In the genomic region with DNA sequence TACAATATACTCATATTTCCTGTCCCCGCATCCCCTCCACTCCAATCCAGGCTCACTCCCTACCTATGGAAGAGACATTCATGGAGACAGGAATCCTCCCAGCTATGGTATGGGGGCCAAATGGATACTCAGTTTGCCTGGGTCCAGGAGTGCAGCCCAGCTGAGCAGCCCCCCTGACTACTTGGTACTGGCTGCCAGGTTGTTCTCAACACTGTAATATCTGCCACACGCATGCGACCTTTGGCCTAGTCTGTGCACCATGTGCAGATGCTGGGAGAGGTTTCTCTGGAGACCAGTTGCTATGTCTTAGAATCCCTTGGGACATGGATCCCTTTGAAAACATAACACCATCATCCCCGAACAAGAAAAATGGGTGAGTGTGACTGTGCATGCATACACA, we compare ENCODE assay signal across 14 mouse cellular contexts. TPM values are rescaled to one million over a fixed set of nuclear protein-coding genes. Genes with fewer than 3 reads are reported as not detected.
DNase-seq lines count a peak whose midpoint lies in the region; ATAC-seq and TF ChIP-seq lines count a peak whose summit lies in the region.
"Had no signal": no experiment of that assay in that cellular context is flagged by ENCODE, and none has a peak within 500 bp of the region (broad histone marks: within the 10 kb centered on the region; RNA-seq: fewer than 3 reads in every experiment).

No protein-coding gene starts in this region.

- WGBS in embryonic facial prominence, embryonic 10.5 days, result 83% methylated on average over 4 of the region's 4 CpGs
- WGBS in hindbrain, postnatal 0 days, result 52% methylated on average over 4 of the region's 4 CpGs
- WGBS in neural tube, embryonic 14.5 days, result 69% methylated on average over 4 of the region's 4 CpGs

- H3K4me1 ChIP-seq in megakaryocyte, embryonic 14.5 days, result peaks cover 29% of the 10 kb centered on the region
- peaks cover 77% of the 10 kb centered on the region for H3K4me1 ChIP-seq in embryonic facial prominence, embryonic 10.5 days
- H3K4me1 ChIP-seq in hindbrain, postnatal 0 days (ENCODE audit: insufficient read depth, low read length), result peaks cover 26% of the 10 kb centered on the region
- H3K4me1 ChIP-seq in neural tube, embryonic 14.5 days (ENCODE audit: control insufficient read depth, insufficient read depth, low read length), result peaks cover 21% of the 10 kb centered on the region; the same call in 1 of the 2 replicates

- peak overlapping the region; percentile 79 for H3K4me2 ChIP-seq in hindbrain, postnatal 0 days (ENCODE audit: low read depth, low read length)
- no peak overlapping the region; the same call in 1 of the 2 replicates for H3K4me2 ChIP-seq in neural tube, embryonic 14.5 days (ENCODE audit: low read depth, low read length)
- H3K4me2 ChIP-seq: lung, embryonic 14.5 days had no signal

- peak overlapping the region; percentile 62 for H3K4me3 ChIP-seq in megakaryocyte, embryonic 14.5 days (replicated peaks)
- peak overlapping the region; percentile 72; the same call in 1 of the 2 replicates for H3K4me3 ChIP-seq in embryonic facial prominence, embryonic 10.5 days
- H3K4me3 ChIP-seq in hindbrain, postnatal 0 days (ENCODE audit: low read length), result no peak overlapping the region
- no peak overlapping the region for H3K4me3 ChIP-seq in neural tube, embryonic 14.5 days (ENCODE audit: low read depth, low read length)
- H3K4me3 ChIP-seq: limb, embryonic 13.5 days had no signal

- H3K9ac ChIP-seq in hindbrain, postnatal 0 days (replicated peaks; ENCODE audit: low read length), result no peak overlapping the region
- H3K9ac ChIP-seq in neural tube, embryonic 14.5 days (replicated peaks; ENCODE audit: low read depth, low read length), result no peak overlapping the region
- H3K9ac ChIP-seq: lung, embryonic 14.5 days had no signal

- TF ChIP-seq CTCF in hindbrain, postnatal 0 days (IDR thresholded peaks at IDR 0.05; ENCODE audit: low read depth), result no peak

- no peak for ATAC-seq in megakaryocyte, adult 5-6 weeks (ENCODE audit: poor library complexity, severe bottlenecking)
- no peak for ATAC-seq in hindbrain, postnatal 0 days
- ATAC-seq in neural tube, embryonic 14.5 days (ENCODE audit: low read depth), result no peak
- ATAC-seq: CD4-positive, CD25-positive, alpha-beta regulatory T cell, adult 4 months; Patski had no signal

- no peak overlapping the region; the same call in 1 of the 2 replicates for H3K27ac ChIP-seq in embryonic facial prominence, embryonic 10.5 days (replicated peaks)
- H3K27ac ChIP-seq in hindbrain, postnatal 0 days, result no peak overlapping the region
- peak overlapping the region; percentile 22; the same call in 1 of the 2 replicates for H3K27ac ChIP-seq in neural tube, embryonic 14.5 days (ENCODE audit: low read depth, low read length)
- H3K27ac ChIP-seq: limb, embryonic 13.5 days had no signal

- no peaks in the 10 kb centered on the region for H3K36me3 ChIP-seq in megakaryocyte, embryonic 14.5 days (replicated peaks; ENCODE audit: low read length)
- H3K36me3 ChIP-seq in embryonic facial prominence, embryonic 10.5 days (replicated peaks), result no peaks in the 10 kb centered on the region
- no peaks in the 10 kb centered on the region for H3K36me3 ChIP-seq in hindbrain, postnatal 0 days (ENCODE audit: insufficient read depth, low read length)
- H3K36me3 ChIP-seq in neural tube, embryonic 14.5 days (ENCODE audit: control insufficient read depth, insufficient read depth, low read length), result no peaks in the 10 kb centered on the region
- H3K36me3 ChIP-seq: limb, embryonic 13.5 days had no signal

- no peak for DNase-seq in embryonic facial prominence, embryonic 10.5 days (ENCODE audit: low spot score)
- DNase-seq in hindbrain, postnatal 0 days (ENCODE audit: low spot score), result no peak
- no peak for DNase-seq in cerebellum, postnatal 36 days
- DNase-seq in T-cell, adult 2 months (ENCODE audit: low spot score), result no peak
- DNase-seq: adrenal gland, adult 8-10 months; layer of hippocampus, postnatal 36 days; lung, embryonic 14.5 days; spleen, adult 18-20 months had no signal

- no peaks in the 10 kb centered on the region for H3K9me3 ChIP-seq in megakaryocyte, embryonic 14.5 days
- no peaks in the 10 kb centered on the region for H3K9me3 ChIP-seq in embryonic facial prominence, embryonic 10.5 days
- no peaks in the 10 kb centered on the region for H3K9me3 ChIP-seq in hindbrain, postnatal 0 days (ENCODE audit: low read length)
- H3K9me3 ChIP-seq in neural tube, embryonic 14.5 days (ENCODE audit: control insufficient read depth, low read length), result no peaks in the 10 kb centered on the region
- H3K9me3 ChIP-seq: limb, embryonic 13.5 days had no signal

- peaks cover 59% of the 10 kb centered on the region for H3K27me3 ChIP-seq in megakaryocyte, embryonic 14.5 days (replicated peaks)
- H3K27me3 ChIP-seq in embryonic facial prominence, embryonic 10.5 days (replicated peaks; ENCODE audit: low read depth, poor library complexity, severe bottlenecking), result peaks cover 40% of the 10 kb centered on the region
- H3K27me3 ChIP-seq in hindbrain, postnatal 0 days (ENCODE audit: insufficient read depth, low read length), result no peaks in the 10 kb centered on the region
- no peaks in the 10 kb centered on the region for H3K27me3 ChIP-seq in neural tube, embryonic 14.5 days (ENCODE audit: control insufficient read depth, insufficient read depth, low read length)
- H3K27me3 ChIP-seq: Patski had no signal

RNA-seq across cellular contexts. Expression of a gene that starts 2.0 kb away (rescaled TPM):
- 0.50 and 8.8 TPM in 2 replicates for polyA plus RNA-seq in megakaryocyte, embryonic 14.5 days (2012; ENCODE audit: insufficient read depth, low replicate concordance)
- 229 and 230 TPM in 2 replicates for total RNA-seq in megakaryocyte, adult 5-6 weeks (2015)
- total RNA-seq in megakaryocyte, adult 5-6 weeks (2017), result 165 and 181 TPM in 2 replicates
- 12.8 and 19.0 TPM in 2 replicates for polyA plus RNA-seq in embryonic facial prominence, embryonic 10.5 days (2016; fragmentation: Nextera tagmentation; extraction: Ambion mirVana)
- total RNA-seq in hindbrain, postnatal 0 days (2014; rRNA removed), result 18.2 and 37.1 TPM in 2 replicates
- polyA plus RNA-seq in hindbrain, postnatal 0 days (2015; fragmentation: Nextera tagmentation; extraction: Ambion mirVana), result 29.4 and 32.1 TPM in 2 replicates
- polyA plus RNA-seq in neural tube, embryonic 14.5 days (2014; fragmentation: Nextera tagmentation; extraction: Ambion mirVana), result 25.3 and 32.3 TPM in 2 replicates

RNA-seq across cellular contexts. Expression of a gene that starts 21.4 kb away (rescaled TPM):
- 0.51 TPM in 1 of 2 replicates, not detected in the other for polyA plus RNA-seq in megakaryocyte, embryonic 14.5 days (2012; ENCODE audit: insufficient read depth, low replicate concordance)
- total RNA-seq in megakaryocyte, adult 5-6 weeks (2015), result 0.36 TPM in 1 of 2 replicates, not detected in the other
- total RNA-seq in megakaryocyte, adult 5-6 weeks (2017), result 0.18 and 0.49 TPM in 2 replicates
- 16.5 and 20.6 TPM in 2 replicates for polyA plus RNA-seq in embryonic facial prominence, embryonic 10.5 days (2016; fragmentation: Nextera tagmentation; extraction: Ambion mirVana)
- 6.8 and 27.5 TPM in 2 replicates for total RNA-seq in hindbrain, postnatal 0 days (2014; rRNA removed)
- polyA plus RNA-seq in hindbrain, postnatal 0 days (2015; fragmentation: Nextera tagmentation; extraction: Ambion mirVana), result 4.2 and 4.8 TPM in 2 replicates
- polyA plus RNA-seq in neural tube, embryonic 14.5 days (2014; fragmentation: Nextera tagmentation; extraction: Ambion mirVana), result 6.9 and 8.5 TPM in 2 replicates
- polyA plus RNA-seq: CD4-positive, CD25-positive, alpha-beta regulatory T cell, adult 4 months had no signal

RNA-seq across cellular contexts. Expression of a gene that starts 43.0 kb away (rescaled TPM):
- 4.4 and 4.8 TPM in 2 replicates for polyA plus RNA-seq in megakaryocyte, embryonic 14.5 days (2012; ENCODE audit: insufficient read depth, low replicate concordance)
- total RNA-seq in megakaryocyte, adult 5-6 weeks (2015), result 53.4 and 53.8 TPM in 2 replicates
- 20.6 and 20.8 TPM in 2 replicates for total RNA-seq in megakaryocyte, adult 5-6 weeks (2017)
- 267 TPM in 2 replicates for polyA plus RNA-seq in embryonic facial prominence, embryonic 10.5 days (2016; fragmentation: Nextera tagmentation; extraction: Ambion mirVana)
- 50.8 and 52.0 TPM in 2 replicates for total RNA-seq in hindbrain, postnatal 0 days (2014; rRNA removed)
- polyA plus RNA-seq in hindbrain, postnatal 0 days (2015; fragmentation: Nextera tagmentation; extraction: Ambion mirVana), result 97.1 and 101 TPM in 2 replicates
- polyA plus RNA-seq in neural tube, embryonic 14.5 days (2014; fragmentation: Nextera tagmentation; extraction: Ambion mirVana), result 133 and 154 TPM in 2 replicates

RNA-seq across cellular contexts. Expression of a gene that starts 44.9 kb away (rescaled TPM):
- polyA plus RNA-seq in megakaryocyte, embryonic 14.5 days (2012; ENCODE audit: insufficient read depth, low replicate concordance), result not detected in 2 replicates
- total RNA-seq in megakaryocyte, adult 5-6 weeks (2015), result 0.13 and 0.21 TPM in 2 replicates
- total RNA-seq in megakaryocyte, adult 5-6 weeks (2017), result 0.12 and 0.33 TPM in 2 replicates
- polyA plus RNA-seq in embryonic facial prominence, embryonic 10.5 days (2016; fragmentation: Nextera tagmentation; extraction: Ambion mirVana), result 0.04 and 0.06 TPM in 2 replicates
- total RNA-seq in hindbrain, postnatal 0 days (2014; rRNA removed), result 2.0 and 2.6 TPM in 2 replicates
- 3.8 and 4.6 TPM in 2 replicates for polyA plus RNA-seq in hindbrain, postnatal 0 days (2015; fragmentation: Nextera tagmentation; extraction: Ambion mirVana)
- 0.09 and 0.79 TPM in 2 replicates for polyA plus RNA-seq in neural tube, embryonic 14.5 days (2014; fragmentation: Nextera tagmentation; extraction: Ambion mirVana)

Comparison
In these comparisons a context has a peak if more than half of its experiments do, and no peak if none do; other contexts are left out.
1. H3K4me3 ChIP-seq: peak in megakaryocyte, embryonic 14.5 days (single experiment) and embryonic facial prominence, embryonic 10.5 days (single experiment); none in hindbrain, postnatal 0 days (single experiment) and neural tube, embryonic 14.5 days (single experiment).
2. RNA of a gene that starts 43.0 kb away (polyA plus RNA-seq): 267 TPM in embryonic facial prominence, embryonic 10.5 days, 133 to 154 TPM in neural tube, embryonic 14.5 days and 97.1 to 101 TPM in hindbrain, postnatal 0 days; 4.4 to 4.8 TPM in megakaryocyte, embryonic 14.5 days; every median in the first group is over 10 times any median in the second.